Mouse (Mus musculus) heart, embryonic 13.5 days (tissue): ENCODE results near the gene Cul9. TPM values are rescaled to one million over a fixed set of nuclear protein-coding genes. Genes with fewer than 3 reads are reported as not detected.
"Not testable (repeated sequence)": the region's sequence is repeated elsewhere in the genome, so short reads cannot be mapped to it uniquely, and the experiment has no call there.

Experiments used
- ATAC-seq: fragments of 200-750 bp; cut with Nextera tagmentation; 2 replicates; pipeline ENCODE4 v1.8.0; 2017; ENCODE audit warnings: moderate TSS enrichment; ENCODE audit not compliant: insufficient number of reproducible peaks, low FRiP score, low TSS enrichment; ENCODE audit errors: extremely low read depth
- H3K27ac ChIP-seq: fragments of 300-500 bp; sonication (generic); replicated peaks from 2 replicates; pipeline ENCODE4 v1.5.1; 2015; ENCODE audit warnings: moderate library complexity, mild to moderate bottlenecking, inconsistent platforms
- H3K27me3 ChIP-seq: fragments of 300-500 bp; sonication (generic); replicated peaks from 2 replicates; pipeline ENCODE4 v1.6.1; 2015; ENCODE audit warnings: mild to moderate bottlenecking, inconsistent platforms
- H3K36me3 ChIP-seq: fragments of 300-500 bp; sonication (generic); 2 replicates; pipeline ENCODE4 v1.6.1; 2015; ENCODE audit warnings: mild to moderate bottlenecking, inconsistent platforms
- H3K4me1 ChIP-seq: fragments of 300-500 bp; sonication (generic); 2 replicates; pipeline ENCODE4 v1.6.1; 2015; ENCODE audit warnings: inconsistent platforms
- H3K4me2 ChIP-seq: fragments of 300-500 bp; sonication (generic); 2 replicates; pipeline ENCODE4 v1.6.1; 2015; ENCODE audit warnings: inconsistent platforms, mild to moderate bottlenecking, moderate library complexity
- H3K4me3 ChIP-seq: fragments of 300-500 bp; sonication (generic); 2 replicates; pipeline ENCODE4 v1.5.1; 2015; ENCODE audit warnings: moderate library complexity, mild to moderate bottlenecking, inconsistent platforms
- H3K9ac ChIP-seq: fragments of 300-500 bp; sonication (generic); 2 replicates; pipeline ENCODE4 v1.6.1; 2015; ENCODE audit warnings: inconsistent platforms, mild to moderate bottlenecking, moderate library complexity
- H3K9me3 ChIP-seq: fragments of 300-500 bp; sonication (generic); 2 replicates; pipeline ENCODE4 v1.6.1; 2016; ENCODE audit warnings: inconsistent platforms
- WGBS: fragments of 180-500 bp; shearing (Covaris S2); methylation state at CpG from one replicate; pipeline ENCODE4 v1.1.7; 2015; ENCODE audit warnings: mixed read lengths; 5-methylcytosine and 5-hydroxymethylcytosine counted together
- polyA plus RNA-seq: library from polyadenylated mRNA; unstranded; fragments of >200 nt; fragmentation: Nextera tagmentation; extraction: Ambion mirVana; gene quantifications from 2 replicates; pipeline ENCODE4 v1.2.1, GENCODE M21; 2015

Gene Cul9
- polyA plus RNA-seq, 1 experiment from 2014 or later, result 5.0 TPM

GRCm38 (mm10) chr17:46502775-46503174, 43.4 kb downstream of the Cul9 start:
- no peak overlapping the region for H3K4me2 ChIP-seq
- no peak overlapping the region for H3K9ac ChIP-seq
- 82% methylated on average over 2 of the region's 2 CpGs for WGBS
- no peak for ATAC-seq
- no peak overlapping the region for H3K4me3 ChIP-seq
- H3K4me1 ChIP-seq, result no peaks in the 10 kb centered on the region
- peaks cover 5% of the 10 kb centered on the region for H3K27me3 ChIP-seq
- no peak overlapping the region for H3K27ac ChIP-seq
- no peaks in the 10 kb centered on the region for H3K9me3 ChIP-seq
- H3K36me3 ChIP-seq, result peaks cover 24% of the 10 kb centered on the region

GRCm38 (mm10) chr17:46497956-46498355, 48.2 kb downstream of the Cul9 start:
- WGBS, result 68% methylated on average over 8 of the region's 8 CpGs

GRCm38 (mm10) chr17:46496623-46497434, 49.4 kb downstream of the Cul9 start, which contains the start of gene Dnph1:
Gene Dnph1, plus strand, starts transcription at chr17:46496711.
- Histone ChIP-seq H3K4me1 (peaks cover 8% of the 10 kb centered on the region), H3K27ac (no peak within 1 kb of the TSS), H3K36me3 (peaks cover 24% of the 10 kb centered on the region), H3K4me2 (peak within 1 kb of the TSS; percentile 86), H3K9me3 (no peaks in the 10 kb centered on the region), H3K9ac (peak within 1 kb of the TSS; percentile 85), H3K27me3 (peaks cover 45% of the 10 kb centered on the region), H3K4me3 (peak within 1 kb of the TSS; percentile 57)
- under 1% methylated on average over 44 of the region's 44 CpGs for WGBS
- peak; percentile 67; the same call in 1 of the 2 replicates for ATAC-seq

More at GRCm38 (mm10) chr17:46497956-46498355, 48.2 kb downstream of the Cul9 start:
- H3K9me3 ChIP-seq, result no peaks in the 10 kb centered on the region
- H3K4me2 ChIP-seq, result no peak overlapping the region
- H3K9ac ChIP-seq, result no peak overlapping the region
- H3K36me3 ChIP-seq, result peaks cover 24% of the 10 kb centered on the region
- no peak overlapping the region for H3K4me3 ChIP-seq
- peaks cover 8% of the 10 kb centered on the region for H3K4me1 ChIP-seq
- H3K27ac ChIP-seq, result no peak overlapping the region
- H3K27me3 ChIP-seq, result peaks cover 37% of the 10 kb centered on the region
- ATAC-seq, result no peak

GRCm38 (mm10) chr17:46496081-46496480, 50.1 kb downstream of the Cul9 start:
- ATAC-seq, H3K9me3 ChIP-seq, H3K4me3 ChIP-seq, H3K4me1 ChIP-seq, H3K27ac ChIP-seq, H3K9ac ChIP-seq: not testable (repeated sequence)
- H3K4me2 ChIP-seq, result peak overlapping the region; percentile 86
- peaks cover 45% of the 10 kb centered on the region for H3K27me3 ChIP-seq
- peaks cover 24% of the 10 kb centered on the region for H3K36me3 ChIP-seq

- Histone ChIP-seq H3K4me1 (peaks cover 8% of the 10 kb centered on the region), H3K27ac (no peak overlapping the region), H3K9me3 (no peaks in the 10 kb centered on the region), H3K36me3 (peaks cover 20% of the 10 kb centered on the region), H3K4me2 (no peak overlapping the region), H3K27me3 (peaks cover 46% of the 10 kb centered on the region), H3K9ac (no peak overlapping the region), H3K4me3 (no peak overlapping the region)
- WGBS, result 62% methylated on average over 5 of the region's 5 CpGs
- ATAC-seq, result no peak
Measured at GRCm38 (mm10) chr17:46495486-46495885, 50.7 kb downstream of the Cul9 start.

GRCm38 (mm10) chr17:46487431-46487830, 58.8 kb downstream of the Cul9 start, which contains the start of gene Ttbk1:
Gene Ttbk1, minus strand, starts transcription at chr17:46487675.
- H3K9ac ChIP-seq, result peak within 1 kb of the TSS; percentile 69
- H3K9me3 ChIP-seq, result no peaks in the 10 kb centered on the region
- H3K27me3 ChIP-seq, result peaks cover 84% of the 10 kb centered on the region
- no peak for ATAC-seq
- H3K4me1 ChIP-seq, result peaks cover 14% of the 10 kb centered on the region
- WGBS, result 2% methylated on average over 15 of the region's 49 CpGs
- no peak within 1 kb of the TSS for H3K27ac ChIP-seq
- peak within 1 kb of the TSS; percentile 73 for H3K4me2 ChIP-seq
- no peaks in the 10 kb centered on the region for H3K36me3 ChIP-seq
- peak within 1 kb of the TSS; percentile 50 for H3K4me3 ChIP-seq

- Histone ChIP-seq H3K4me2 (peak overlapping the region; percentile 73), H3K27me3 (peaks cover 85% of the 10 kb centered on the region), H3K27ac (no peak overlapping the region), H3K36me3 (no peaks in the 10 kb centered on the region), H3K4me3 (peak overlapping the region; percentile 50), H3K4me1 (peaks cover 14% of the 10 kb centered on the region), H3K9me3 (no peaks in the 10 kb centered on the region), H3K9ac (peak overlapping the region; percentile 69)
- WGBS, result 3% methylated on average over 9 of the region's 22 CpGs
- 0 out of 2 replicates have a peak, but pooled peaks have one; percentile 40 for ATAC-seq
Measured at GRCm38 (mm10) chr17:46486995-46487394, 59.2 kb downstream of the Cul9 start.

GRCm38 (mm10) chr17:46484461-46484875, 61.7 kb downstream of the Cul9 start:
- Histone ChIP-seq H3K4me2 (peak overlapping the region; percentile 84), H3K9me3 (no peaks in the 10 kb centered on the region), H3K9ac (no peak overlapping the region; the same call in 1 of the 2 replicates), H3K36me3 (no peaks in the 10 kb centered on the region), H3K27me3 (peaks cover 97% of the 10 kb centered on the region), H3K4me1 (peaks cover 14% of the 10 kb centered on the region), H3K27ac (no peak overlapping the region), H3K4me3 (peak overlapping the region; percentile 53; the same call in 1 of the 2 replicates)
- ATAC-seq, result no peak
- 16% methylated on average over 6 of the region's 6 CpGs for WGBS

GRCm38 (mm10) chr17:46484021-46484431, 62.2 kb downstream of the Cul9 start:
- H3K9ac ChIP-seq, result peak overlapping the region; percentile 68
- H3K36me3 ChIP-seq, result no peaks in the 10 kb centered on the region
- peaks cover 14% of the 10 kb centered on the region for H3K4me1 ChIP-seq
- H3K9me3 ChIP-seq, result no peaks in the 10 kb centered on the region
- no peak for ATAC-seq
- peak overlapping the region; percentile 53 for H3K4me3 ChIP-seq
- peaks cover 97% of the 10 kb centered on the region for H3K27me3 ChIP-seq
- WGBS, result 2% methylated on average over 13 of the region's 13 CpGs
- peak overlapping the region; percentile 84 for H3K4me2 ChIP-seq
- no peak overlapping the region for H3K27ac ChIP-seq

GRCm38 (mm10) chr17:46483561-46484001, 62.6 kb downstream of the Cul9 start:
- Histone ChIP-seq H3K4me1 (peaks cover 14% of the 10 kb centered on the region), H3K36me3 (no peaks in the 10 kb centered on the region), H3K9ac (peak overlapping the region; percentile 68), H3K4me2 (peak overlapping the region; percentile 84), H3K27me3 (peaks cover 97% of the 10 kb centered on the region), H3K27ac (no peak overlapping the region), H3K4me3 (peak overlapping the region; percentile 53), H3K9me3 (no peaks in the 10 kb centered on the region)
- no peak for ATAC-seq
- 3% methylated on average over 16 of the region's 16 CpGs for WGBS

GRCm38 (mm10) chr17:46477286-46477685, 68.9 kb downstream of the Cul9 start:
- Histone ChIP-seq H3K36me3 (no peaks in the 10 kb centered on the region), H3K4me2 (no peak overlapping the region), H3K4me3 (no peak overlapping the region), H3K9ac (no peak overlapping the region), H3K4me1 (no peaks in the 10 kb centered on the region; the same call in 1 of the 2 replicates), H3K27me3 (peaks cover 55% of the 10 kb centered on the region), H3K9me3 (no peaks in the 10 kb centered on the region), H3K27ac (no peak overlapping the region)
- 73% methylated on average over 15 of the region's 15 CpGs for WGBS
- no peak for ATAC-seq
